Mouse (Mus musculus): ENCODE measurements around the gene Gsta2. TPM values are rescaled to one million over a fixed set of nuclear protein-coding genes. Genes with fewer than 3 reads are reported as not detected.

Gsta2 gene
- not detected in 2 replicates for polyA plus RNA-seq (2015; fragmentation: Nextera tagmentation; extraction: Ambion mirVana)

- ATAC-seq (ENCODE audit: low FRiP score): no peak
- H3K4me2 ChIP-seq: no peak within 1 kb of the TSS
- whole genome bisulfite sequencing: 94% methylated on average over 8 of the region's 8 CpGs
- no peak within 1 kb of the TSS for H3K27ac ChIP-seq
- H3K4me3 ChIP-seq: no peak within 1 kb of the TSS
- no peaks in the 10 kb centered on the region for H3K27me3 ChIP-seq
- H3K4me1 ChIP-seq (replicated peaks): no peaks in the 10 kb centered on the region
- H3K9me3 ChIP-seq: no peaks in the 10 kb centered on the region
- H3K36me3 ChIP-seq: no peaks in the 10 kb centered on the region
- H3K9ac ChIP-seq: no peak within 1 kb of the TSS
Measured at GRCm38 (mm10) chr9:78355611-78356010, at the start of gene Gsta2. Gene Gsta2 (minus strand): TSS chr9:78355788.

DNA sequence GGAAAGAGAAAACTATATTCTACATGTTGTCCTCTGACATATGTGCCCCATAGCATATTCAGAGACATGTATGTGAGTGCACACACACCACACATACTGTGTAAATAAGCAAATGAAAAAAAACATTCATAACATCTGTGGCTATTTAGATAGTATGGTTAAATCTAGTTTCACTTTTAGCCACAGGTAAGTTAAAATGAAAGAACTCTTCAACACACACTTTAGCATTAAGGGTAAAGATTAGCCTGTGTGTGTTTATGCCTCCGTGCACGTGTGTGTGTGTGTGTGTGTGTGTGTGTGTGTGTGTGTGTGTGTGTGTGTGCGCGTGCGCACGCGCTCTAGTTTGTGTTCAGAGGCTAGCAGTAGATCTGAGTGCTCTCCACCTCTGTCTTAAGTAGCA, 46.0 kb upstream of the Gsta2 start:
- WGBS: 89% methylated on average over 7 of the region's 7 CpGs
- no peaks in the 10 kb centered on the region for H3K9me3 ChIP-seq
- no peak overlapping the region for H3K9ac ChIP-seq

GRCm38 (mm10) chr9:78400570-78400969, 45.0 kb upstream of the Gsta2 start:
- Histone ChIP-seq H3K9ac (no peak overlapping the region), H3K4me3 (no peak overlapping the region), H3K27me3 (peaks cover 36% of the 10 kb centered on the region), H3K9me3 (no peaks in the 10 kb centered on the region), H3K36me3 (no peaks in the 10 kb centered on the region), H3K27ac (no peak overlapping the region), H3K4me1 (replicated peaks) (peaks cover 7% of the 10 kb centered on the region), H3K4me2 (no peak overlapping the region)
- 92% methylated on average over 5 of the region's 5 CpGs for WGBS
- no peak for ATAC-seq (ENCODE audit: low FRiP score)

More for the DNA sequence above, 46.0 kb upstream of the Gsta2 start:
- Histone ChIP-seq H3K27me3 (peaks cover 25% of the 10 kb centered on the region), H3K36me3 (no peaks in the 10 kb centered on the region), H3K4me1 (replicated peaks) (no peaks in the 10 kb centered on the region), H3K4me3 (no peak overlapping the region), H3K4me2 (no peak overlapping the region), H3K27ac (no peak overlapping the region)
- ATAC-seq (ENCODE audit: low FRiP score): no peak

DNA sequence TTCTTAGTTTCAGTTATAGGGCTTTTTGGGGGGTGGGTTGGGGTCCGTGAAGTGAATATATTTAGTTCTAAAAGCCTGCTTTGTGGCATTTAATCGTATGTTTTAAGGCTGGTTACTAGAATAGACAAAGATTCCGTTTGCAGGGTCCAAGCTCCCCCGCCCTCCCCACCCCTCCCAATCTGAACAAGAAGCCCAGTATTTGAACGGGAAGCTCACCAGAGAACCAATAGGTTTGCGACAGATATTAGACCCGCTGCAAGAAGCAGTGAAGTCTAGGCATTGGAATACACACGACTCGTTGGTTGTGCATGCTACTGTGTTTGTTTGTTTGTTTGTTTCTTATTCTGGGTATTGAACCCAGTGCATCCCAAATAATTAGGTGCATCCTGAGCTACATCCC, 40.9 kb upstream of the Gsta2 start:
- Histone ChIP-seq H3K4me1 (replicated peaks) (peaks cover 11% of the 10 kb centered on the region), H3K27ac (no peak overlapping the region), H3K36me3 (no peaks in the 10 kb centered on the region), H3K27me3 (peaks cover 74% of the 10 kb centered on the region), H3K9ac (no peak overlapping the region), H3K9me3 (no peaks in the 10 kb centered on the region), H3K4me3 (no peak overlapping the region), H3K4me2 (no peak overlapping the region)
- WGBS: 66% methylated on average over 9 of the region's 9 CpGs
- no peak for ATAC-seq (ENCODE audit: low FRiP score)

DNA sequence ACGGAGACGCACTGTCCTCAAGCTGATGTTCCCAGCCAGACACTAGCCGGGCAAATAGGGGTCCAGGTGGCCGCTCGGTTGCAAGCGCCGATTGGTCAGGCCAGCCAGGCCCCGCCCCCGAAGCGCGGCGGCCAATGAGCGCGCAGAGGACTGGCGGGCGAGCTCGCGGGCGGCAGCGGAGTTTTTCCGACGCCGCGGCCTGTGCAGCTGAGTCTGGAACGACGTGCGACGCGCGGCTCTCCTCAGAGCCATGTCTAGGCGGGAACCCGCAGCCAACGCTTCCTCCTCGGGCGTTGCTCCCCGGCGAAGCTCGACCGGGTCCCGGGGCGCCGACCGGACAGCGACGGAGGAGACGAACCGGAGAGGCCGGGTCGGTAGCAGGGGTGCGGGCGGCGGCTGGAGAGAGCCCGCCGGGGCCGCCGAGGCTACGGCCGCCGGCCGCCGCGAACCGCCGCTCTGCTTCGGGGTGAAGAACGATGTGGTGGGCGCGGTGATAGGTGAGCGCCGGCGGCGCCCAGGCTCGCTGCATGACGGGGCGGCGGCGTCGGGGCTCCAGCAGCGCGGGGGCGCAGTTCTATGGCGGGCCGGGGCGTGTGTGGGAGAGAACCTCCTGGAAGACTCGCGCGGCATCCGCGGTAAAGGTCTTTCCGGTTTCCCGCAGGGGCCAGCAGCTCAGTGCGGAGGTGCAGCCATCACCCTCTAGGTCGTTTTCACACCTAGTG, 40.2 kb upstream of the Gsta2 start, which contains the start of gene Ddx43:
TSS of gene Ddx43 (plus strand) at position 148 of the 722 bp plus-strand sequence.
- peak; percentile 98 for ATAC-seq (ENCODE audit: low FRiP score)

GRCm38 (mm10) chr9:78395244-78395629, 39.6 kb upstream of the Gsta2 start:
- WGBS: 30% methylated on average over 11 of the region's 11 CpGs
- H3K9ac ChIP-seq: no peak overlapping the region

More for the DNA sequence above, 40.2 kb upstream of the Gsta2 start, which contains the start of gene Ddx43:
- Histone ChIP-seq H3K4me1 (replicated peaks) (peaks cover 11% of the 10 kb centered on the region), H3K9me3 (no peaks in the 10 kb centered on the region), H3K27ac (no peak within 1 kb of the TSS), H3K4me3 (peak within 1 kb of the TSS; percentile 50), H3K4me2 (peak within 1 kb of the TSS; percentile 66), H3K9ac (peak within 1 kb of the TSS; percentile 56), H3K36me3 (no peaks in the 10 kb centered on the region), H3K27me3 (peaks cover 79% of the 10 kb centered on the region)
- WGBS: 3% methylated on average over 85 of the region's 93 CpGs

GRCm38 (mm10) chr9:78394602-78395001, 39.0 kb upstream of the Gsta2 start:
- no peak overlapping the region for H3K4me2 ChIP-seq
- ATAC-seq (ENCODE audit: low FRiP score): no peak
- H3K27ac ChIP-seq: no peak overlapping the region
- H3K9ac ChIP-seq: no peak overlapping the region
- H3K27me3 ChIP-seq: peaks cover 80% of the 10 kb centered on the region
- 67% methylated on average over 7 of the region's 7 CpGs for WGBS
- H3K36me3 ChIP-seq: no peaks in the 10 kb centered on the region
- peaks cover 11% of the 10 kb centered on the region for H3K4me1 ChIP-seq (replicated peaks)
- H3K9me3 ChIP-seq: no peaks in the 10 kb centered on the region
- no peak overlapping the region for H3K4me3 ChIP-seq

More at GRCm38 (mm10) chr9:78395244-78395629, 39.6 kb upstream of the Gsta2 start:
- H3K9me3 ChIP-seq: no peaks in the 10 kb centered on the region
- H3K4me3 ChIP-seq: peak overlapping the region; percentile 50
- no peak; the same call in 1 of the 2 replicates for ATAC-seq (ENCODE audit: low FRiP score)
- peaks cover 11% of the 10 kb centered on the region for H3K4me1 ChIP-seq (replicated peaks)
- H3K4me2 ChIP-seq: peak overlapping the region; percentile 66
- no peaks in the 10 kb centered on the region for H3K36me3 ChIP-seq
- H3K27ac ChIP-seq: no peak overlapping the region
- peaks cover 81% of the 10 kb centered on the region for H3K27me3 ChIP-seq

- Histone ChIP-seq H3K9ac (no peak overlapping the region), H3K4me3 (no peak overlapping the region), H3K36me3 (no peaks in the 10 kb centered on the region), H3K4me2 (no peak overlapping the region), H3K27ac (no peak overlapping the region), H3K27me3 (peaks cover 73% of the 10 kb centered on the region), H3K9me3 (no peaks in the 10 kb centered on the region), H3K4me1 (replicated peaks) (peaks cover 11% of the 10 kb centered on the region)
- no peak for ATAC-seq (ENCODE audit: low FRiP score)
- 86% methylated on average over 10 of the region's 10 CpGs for WGBS
Measured at GRCm38 (mm10) chr9:78393741-78394140, 38.2 kb upstream of the Gsta2 start.

DNA sequence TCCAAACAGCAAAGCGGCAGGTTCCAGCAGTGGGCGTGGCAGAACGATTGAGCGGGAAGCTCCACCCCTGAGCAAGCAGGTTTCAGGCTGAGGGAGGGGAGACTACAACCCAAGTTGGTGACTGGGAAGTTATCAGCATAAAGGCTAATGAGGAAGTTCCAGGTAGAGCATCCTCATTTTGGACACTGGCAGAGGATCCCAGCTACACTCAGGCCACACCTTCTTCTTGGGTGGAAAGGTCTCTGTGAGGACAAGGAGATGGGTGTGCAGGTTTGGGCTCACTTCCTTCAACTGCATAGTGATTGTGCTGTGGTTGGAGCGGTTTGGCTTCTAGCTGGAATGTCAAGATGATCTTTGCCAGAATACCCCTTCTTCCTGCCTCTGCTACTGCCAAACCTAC, 34.4 kb upstream of the Gsta2 start:
- no peak overlapping the region for H3K4me2 ChIP-seq
- no peaks in the 10 kb centered on the region for H3K4me1 ChIP-seq (replicated peaks)
- ATAC-seq (ENCODE audit: low FRiP score): no peak
- 62% methylated on average over 5 of the region's 5 CpGs for WGBS
- H3K27ac ChIP-seq: no peak overlapping the region
- H3K36me3 ChIP-seq: no peaks in the 10 kb centered on the region
- H3K27me3 ChIP-seq: peaks cover 40% of the 10 kb centered on the region
- no peak overlapping the region for H3K4me3 ChIP-seq
- H3K9me3 ChIP-seq: no peaks in the 10 kb centered on the region
- no peak overlapping the region for H3K9ac ChIP-seq

- Histone ChIP-seq H3K4me2 (no peak overlapping the region), H3K9me3 (no peaks in the 10 kb centered on the region), H3K4me1 (replicated peaks) (no peaks in the 10 kb centered on the region), H3K36me3 (no peaks in the 10 kb centered on the region), H3K4me3 (no peak overlapping the region), H3K9ac (no peak overlapping the region), H3K27ac (no peak overlapping the region), H3K27me3 (peaks cover 9% of the 10 kb centered on the region; the same call in 1 of the 2 replicates)
- WGBS: 90% methylated on average over 7 of the region's 7 CpGs
- ATAC-seq (ENCODE audit: low FRiP score): no peak
Measured at GRCm38 (mm10) chr9:78386947-78387346, 31.4 kb upstream of the Gsta2 start.

- no peak for ATAC-seq (ENCODE audit: low FRiP score)
- Histone ChIP-seq H3K27me3 (0 out of 2 replicates have a peak, but pooled peaks cover 3% of the 10 kb centered on the region), H3K9ac (no peak overlapping the region), H3K4me1 (replicated peaks) (no peaks in the 10 kb centered on the region), H3K36me3 (no peaks in the 10 kb centered on the region), H3K27ac (no peak overlapping the region), H3K9me3 (no peaks in the 10 kb centered on the region), H3K4me3 (no peak overlapping the region), H3K4me2 (no peak overlapping the region)
- WGBS: 56% methylated on average over 3 of the region's 3 CpGs
Measured at GRCm38 (mm10) chr9:78385893-78386292, 30.3 kb upstream of the Gsta2 start.

GRCm38 (mm10) chr9:78378113-78378785, 22.7 kb upstream of the Gsta2 start, which contains the start of gene Ooep:
Gene Ooep (minus strand): TSS chr9:78378725.
- Histone ChIP-seq H3K4me2 (peak within 1 kb of the TSS; percentile 68), H3K27me3 (peaks cover 3% of the 10 kb centered on the region; the same call in 1 of the 2 replicates), H3K36me3 (no peaks in the 10 kb centered on the region), H3K9ac (peak within 1 kb of the TSS; percentile 67), H3K9me3 (no peaks in the 10 kb centered on the region), H3K27ac (no peak within 1 kb of the TSS; the same call in 1 of the 2 replicates), H3K4me1 (replicated peaks) (peaks cover 14% of the 10 kb centered on the region), H3K4me3 (peak within 1 kb of the TSS; percentile 41)
- peak; percentile 95 for ATAC-seq (ENCODE audit: low FRiP score)
- WGBS: 6% methylated on average over 21 of the region's 23 CpGs

Measured in hindbrain, embryonic 13.5 days (tissue).